34 mouse cellular contexts compared by ENCODE assay signal in genomic region chr1:134164454-134164853, GRCm38 (mm10). TPM values are rescaled to one million over a fixed set of nuclear protein-coding genes. Genes with fewer than 3 reads are reported as not detected.
A peak's percentile ranks its signal among the peaks of the same experiment; 100 is the strongest.
DNase-seq lines count a peak whose midpoint lies in the region.
"Had no signal": no experiment of that assay in that cellular context is flagged by ENCODE, and none has a peak within 500 bp of the region (broad histone marks: within the 10 kb centered on the region; RNA-seq: fewer than 3 reads in every experiment).

No protein-coding gene starts in this region.

- intact Hi-C loops in heart, postnatal 14 days (cut with DNase I) = no loop called here

- H3K4me3 ChIP-seq in forebrain, embryonic 10.5 days = no peak overlapping the region
- H3K4me3 ChIP-seq: embryonic facial prominence, embryonic 13.5 days; forebrain, embryonic 13.5 days; hindbrain, embryonic 13.5 days; midbrain, embryonic 12.5 days; neural tube, embryonic 13.5 days had no signal

- H3K36me3 ChIP-seq in forebrain, embryonic 10.5 days (replicated peaks) = no peaks in the 10 kb centered on the region
- H3K36me3 ChIP-seq: embryonic facial prominence, embryonic 13.5 days; hindbrain, embryonic 13.5 days; midbrain, embryonic 12.5 days; neural tube, embryonic 13.5 days had no signal

- no peaks in the 10 kb centered on the region; the same call in 1 of the 2 replicates for H3K27me3 ChIP-seq in forebrain, embryonic 10.5 days (ENCODE audit: poor library complexity, severe bottlenecking)
- H3K27me3 ChIP-seq: embryonic facial prominence, embryonic 13.5 days; forebrain, embryonic 13.5 days; hindbrain, embryonic 13.5 days; neural tube, embryonic 13.5 days had no signal

- no peaks in the 10 kb centered on the region; the same call in 1 of the 2 replicates for H3K9me3 ChIP-seq in forebrain, embryonic 10.5 days
- H3K9me3 ChIP-seq: embryonic facial prominence, embryonic 13.5 days; forebrain, embryonic 13.5 days; hindbrain, embryonic 13.5 days; midbrain, embryonic 12.5 days; neural tube, embryonic 13.5 days had no signal

- H3K27ac ChIP-seq in forebrain, embryonic 10.5 days = no peak overlapping the region
- H3K27ac ChIP-seq: embryonic facial prominence, embryonic 13.5 days; forebrain, embryonic 13.5 days; hindbrain, embryonic 13.5 days; midbrain, embryonic 12.5 days; neural tube, embryonic 13.5 days had no signal

- DNase-seq in heart, adult 8-10 months (ENCODE audit: low spot score) = peak; percentile 11
- DNase-seq in heart, postnatal 14 days = no peak
- DNase-seq in testis, postnatal 14 days (ENCODE audit: low spot score) = peak; percentile 72
- DNase-seq in testis, postnatal 10 days (ENCODE audit: low spot score) = no peak
- DNase-seq in lung, postnatal 10 days = peak; percentile 77
- DNase-seq in yolk sac, embryonic 10.5 days (ENCODE audit: low spot score) = peak; percentile 14
- DNase-seq in forebrain, embryonic 10.5 days (ENCODE audit: extremely low spot score, low spot score) = no peak
- DNase-seq in urinary bladder, postnatal 36 days (ENCODE audit: low spot score in 2 of 2) = no peak
- DNase-seq: adrenal gland, postnatal 25 days; cerebellum, adult 11-12 months; cerebellum, postnatal 10 days; gastrocnemius, postnatal 14 days; heart, postnatal 4 days; kidney, adult 9 months; kidney, postnatal 10 days; layer of hippocampus, postnatal 36 days; liver; lung, embryonic 14.5 days; right cerebral cortex, postnatal 4 days; thymus, postnatal 14 days had no signal

- peaks cover 20% of the 10 kb centered on the region for H3K4me1 ChIP-seq in forebrain, embryonic 10.5 days
- H3K4me1 ChIP-seq: embryonic facial prominence, embryonic 13.5 days; forebrain, embryonic 13.5 days; hindbrain, embryonic 13.5 days; midbrain, embryonic 12.5 days; neural tube, embryonic 13.5 days had no signal

- WGBS in forebrain, embryonic 10.5 days = 68% methylated on average over 4 of the region's 4 CpGs

RNA-seq across cellular contexts. Expression of gene Chil1, which starts 17.5 kb away (rescaled TPM):
- total RNA-seq in heart, adult 8-10 months (2022) = 1 to 10 TPM in 1 of 4 experiments, under 1 TPM in 3; 0.38 to 2.7 (median 0.51) TPM
- under 1 TPM; 0.62 to 0.71 TPM for total RNA-seq in heart, postnatal 14 days (2021)
- polyA plus RNA-seq in forebrain, embryonic 10.5 days (2016; fragmentation: Nextera tagmentation; extraction: Ambion mirVana) = not detected in 2 replicates
- polyA plus RNA-seq: lung, embryonic 14.5 days had no signal

RNA-seq across cellular contexts. Expression of gene Mybph, which starts 28.8 kb away (rescaled TPM):
- under 1 TPM in 1 of 4 experiments, not detected in 3; 0.28 TPM for total RNA-seq in heart, adult 8-10 months (2022)
- not detected for total RNA-seq in heart, postnatal 14 days (2021)
- 0.46 and 0.65 TPM in 2 replicates for polyA plus RNA-seq in forebrain, embryonic 10.5 days (2016; fragmentation: Nextera tagmentation; extraction: Ambion mirVana)
- total RNA-seq: adrenal gland, postnatal 25 days; common myeloid progenitor, adult 5-6 weeks; granulocyte monocyte progenitor cell, adult 5-6 weeks; heart, postnatal 4 days; left cerebral cortex, postnatal 10 days had no signal
- polyA plus RNA-seq: CD4-positive, CD25-positive, alpha-beta regulatory T cell, adult 4 months; forebrain, embryonic 13.5 days; intestine, postnatal 0 days; lung, embryonic 14.5 days; midbrain, embryonic 12.5 days; stomach, embryonic 14.5 days; urinary bladder, adult 2 months had no signal

RNA-seq across cellular contexts. Expression of gene Chit1, which starts 53.4 kb away (rescaled TPM):
- total RNA-seq in heart, adult 8-10 months (2022) = not detected
- total RNA-seq in heart, postnatal 14 days (2021) = not detected
- polyA plus RNA-seq in forebrain, embryonic 10.5 days (2016; fragmentation: Nextera tagmentation; extraction: Ambion mirVana) = not detected in 2 replicates
- total RNA-seq: adrenal gland, postnatal 25 days; gastrocnemius, postnatal 14 days; heart, postnatal 4 days; layer of hippocampus, postnatal 36 days had no signal
- polyA plus RNA-seq: CD4-positive, CD25-positive, alpha-beta regulatory T cell, adult 4 months; embryonic facial prominence, embryonic 13.5 days; intestine, postnatal 0 days; large intestine, adult 2 months; limb, embryonic 11.5 days; lung, embryonic 14.5 days; midbrain, embryonic 12.5 days; stomach, embryonic 14.5 days; urinary bladder, adult 2 months had no signal

Comparison
In these comparisons a context has a peak if more than half of its experiments do, and no peak if none do; other contexts are left out.
1. DNase-seq: peak in heart, adult 8-10 months (single experiment), testis, postnatal 14 days (single experiment), lung, postnatal 10 days (single experiment) and yolk sac, embryonic 10.5 days (single experiment); none in heart, postnatal 14 days (0 of 2), testis, postnatal 10 days (single experiment), forebrain, embryonic 10.5 days (single experiment) and urinary bladder, postnatal 36 days (0 of 2).